Mouse (Mus musculus) embryonic facial prominence, embryonic 15.5 days (tissue): Measurements from ENCODE around the gene Psmc6. TPM values are rescaled to one million over a fixed set of nuclear protein-coding genes. Genes with fewer than 3 reads are reported as not detected.
A peak's percentile ranks its signal among the peaks of the same experiment; 100 is the strongest.

Experiments used
- ATAC-seq: fragments of 200-750 bp; cut with Nextera tagmentation; 2 replicates; pipeline ENCODE4 v1.8.0; 2017; ENCODE audit warnings: low read depth, moderate TSS enrichment; ENCODE audit not compliant: insufficient number of reproducible peaks, low FRiP score, low TSS enrichment
- H3K27ac ChIP-seq: fragments of 300-500 bp; sonication (generic); replicated peaks from 2 replicates; pipeline ENCODE4 v1.5.1; 2015; ENCODE audit warnings: mild to moderate bottlenecking, inconsistent platforms
- H3K27me3 ChIP-seq: fragments of 300-500 bp; sonication (generic); 2 replicates; pipeline ENCODE4 v1.6.1; 2015; ENCODE audit warnings: inconsistent platforms
- H3K36me3 ChIP-seq: fragments of 300-500 bp; sonication (generic); 2 replicates; pipeline ENCODE4 v1.6.1; 2015; ENCODE audit warnings: mild to moderate bottlenecking, inconsistent platforms
- H3K4me1 ChIP-seq: fragments of 300-500 bp; sonication (generic); 2 replicates; pipeline ENCODE4 v1.6.1; 2015; ENCODE audit warnings: inconsistent platforms
- H3K4me2 ChIP-seq: fragments of 300-500 bp; sonication (generic); replicated peaks from 2 replicates; pipeline ENCODE4 v1.6.1; 2015; ENCODE audit warnings: mild to moderate bottlenecking, inconsistent platforms
- H3K4me3 ChIP-seq: fragments of 300-500 bp; sonication (generic); replicated peaks from 2 replicates; pipeline ENCODE4 v1.5.1; 2015; ENCODE audit warnings: mild to moderate bottlenecking, inconsistent platforms
- H3K9ac ChIP-seq: fragments of 300-500 bp; sonication (generic); 2 replicates; pipeline ENCODE4 v1.6.1; 2015; ENCODE audit warnings: inconsistent platforms
- H3K9me3 ChIP-seq: fragments of 300-500 bp; sonication (generic); replicated peaks from 2 replicates; pipeline ENCODE4 v1.6.1; 2016; ENCODE audit warnings: inconsistent platforms
- WGBS: fragments of 180-500 bp; shearing (Covaris S2); methylation state at CpG from one replicate; pipeline ENCODE4 v1.1.7; 2015; 5-methylcytosine and 5-hydroxymethylcytosine counted together
- polyA plus RNA-seq: library from polyadenylated mRNA; unstranded; fragments of >200 nt; fragmentation: Nextera tagmentation; extraction: Ambion mirVana; gene quantifications from 2 replicates; pipeline ENCODE4 v1.2.1, GENCODE M21; 2015

Gene Psmc6
- polyA plus RNA-seq = 137 and 138 TPM in 2 replicates

DNA sequence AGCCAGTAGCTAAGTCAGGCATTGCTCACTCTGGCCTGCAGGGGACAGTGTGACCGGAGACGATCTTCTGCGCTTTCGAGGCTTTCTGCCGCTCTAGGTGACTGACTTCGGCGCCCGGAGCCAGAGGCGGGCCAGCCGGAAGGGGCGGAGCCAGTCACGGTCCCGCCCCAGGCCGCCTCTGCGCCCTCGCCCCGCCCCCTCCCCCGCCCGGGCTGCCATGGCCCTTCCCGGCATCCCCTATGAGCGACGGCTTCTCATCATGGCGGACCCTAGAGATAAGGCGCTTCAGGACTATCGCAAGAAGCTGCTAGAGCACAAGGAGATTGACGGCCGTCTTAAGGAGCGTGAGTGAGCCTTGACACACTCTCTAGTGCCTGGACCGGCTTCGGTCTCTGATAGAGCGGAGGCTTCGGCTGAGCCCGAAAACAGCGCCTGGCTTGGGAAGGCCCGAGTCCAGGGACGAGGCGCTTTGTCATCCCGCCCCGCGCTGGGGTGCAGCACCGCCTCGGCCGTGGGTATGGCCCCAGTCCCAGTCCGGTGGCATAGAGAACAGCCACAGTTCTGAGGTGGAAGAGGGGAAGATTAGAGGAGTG is at the start of gene Psmc6:
TSS of gene Psmc6 (plus strand) at position 200 of the 593 bp plus-strand sequence.
- Histone ChIP-seq H3K4me1 (peaks cover 8% of the 10 kb centered on the region; the same call in 1 of the 2 replicates), H3K4me3 (peak within 1 kb of the TSS; percentile 85), H3K27me3 (no peaks in the 10 kb centered on the region), H3K9me3 (no peaks in the 10 kb centered on the region), H3K27ac (peak within 1 kb of the TSS; percentile 90), H3K9ac (peak within 1 kb of the TSS; percentile 79), H3K4me2 (peak within 1 kb of the TSS; percentile 60), H3K36me3 (peaks cover 19% of the 10 kb centered on the region)
- peak; percentile 98 for ATAC-seq
- WGBS = under 1% methylated on average over 44 of the region's 44 CpGs

DNA sequence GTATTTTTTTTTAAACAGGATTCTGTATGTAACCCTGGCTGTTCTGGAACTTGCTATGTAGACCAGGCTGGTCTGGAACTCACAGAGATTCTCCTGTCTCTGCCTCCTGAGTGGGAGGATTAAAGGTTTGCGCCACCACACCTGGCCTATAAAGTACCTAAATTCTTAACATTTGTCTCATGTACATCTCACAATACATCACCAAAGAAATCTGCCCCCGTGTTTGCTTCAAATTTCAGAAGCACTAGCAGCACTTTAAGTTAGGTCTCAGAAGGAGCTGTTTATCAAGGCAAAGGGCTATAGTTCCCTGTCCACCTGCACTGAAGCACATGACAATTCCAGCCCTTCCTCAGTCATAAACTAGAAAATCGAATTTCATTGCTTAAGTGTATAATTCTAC is 47.5 kb upstream of the Psmc6 start:
- Histone ChIP-seq H3K4me1 (no peaks in the 10 kb centered on the region), H3K4me3 (no peak overlapping the region), H3K9me3 (no peaks in the 10 kb centered on the region), H3K27ac (no peak overlapping the region), H3K4me2 (no peak overlapping the region), H3K27me3 (no peaks in the 10 kb centered on the region), H3K9ac (no peak overlapping the region), H3K36me3 (peaks cover 5% of the 10 kb centered on the region; the same call in 1 of the 2 replicates)
- ATAC-seq = no peak
- 85% methylated on average over 3 of the region's 3 CpGs for WGBS

DNA sequence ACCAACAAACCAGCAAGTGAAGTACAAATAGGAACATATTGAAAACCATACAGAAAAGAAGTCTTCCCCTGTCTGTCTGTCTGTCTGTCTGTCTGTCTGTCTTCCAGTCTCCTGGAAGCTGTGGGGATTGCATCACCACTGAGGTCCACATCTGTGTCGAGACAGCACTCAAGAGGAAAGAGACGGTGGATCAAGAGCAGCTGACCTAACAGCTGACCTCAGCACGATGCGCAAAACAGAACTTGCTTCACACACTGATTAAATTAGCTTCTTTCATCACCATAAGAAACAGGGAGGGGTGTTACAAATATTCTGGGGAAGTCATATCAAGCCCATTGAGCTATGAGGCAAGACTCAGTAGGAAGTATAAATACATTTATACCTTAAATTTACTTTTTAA is 38.0 kb upstream of the Psmc6 start:
- H3K4me3 ChIP-seq = no peak overlapping the region
- H3K4me2 ChIP-seq = no peak overlapping the region
- no peak overlapping the region for H3K9ac ChIP-seq
- H3K9me3 ChIP-seq = no peaks in the 10 kb centered on the region
- ATAC-seq = no peak
- 55% methylated on average over 4 of the region's 4 CpGs for WGBS
- no peaks in the 10 kb centered on the region for H3K4me1 ChIP-seq
- H3K27me3 ChIP-seq = no peaks in the 10 kb centered on the region
- H3K27ac ChIP-seq = no peak overlapping the region
- peaks cover 19% of the 10 kb centered on the region for H3K36me3 ChIP-seq

DNA sequence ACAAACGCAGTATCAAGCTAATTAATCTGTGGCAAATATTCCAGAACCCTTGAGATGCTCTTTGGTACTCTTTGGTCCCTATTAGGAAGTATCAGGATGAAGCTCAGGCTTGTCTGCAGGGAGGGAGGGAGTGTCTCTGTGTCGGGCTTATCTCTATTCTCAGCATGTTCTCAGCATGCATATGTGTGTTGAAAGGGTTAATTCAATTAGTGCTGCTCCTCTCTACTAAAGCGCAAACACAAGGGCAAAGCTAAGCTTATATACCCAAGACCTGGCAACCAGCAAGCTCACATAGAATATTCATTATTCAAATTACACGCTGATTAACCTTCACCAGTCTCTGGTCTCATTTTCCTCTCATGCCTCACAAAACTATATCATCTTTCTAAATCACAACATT is 25.6 kb upstream of the Psmc6 start:
- no peak for ATAC-seq
- peaks cover 26% of the 10 kb centered on the region for H3K36me3 ChIP-seq
- no peak overlapping the region for H3K27ac ChIP-seq
- H3K4me3 ChIP-seq = no peak overlapping the region
- H3K9me3 ChIP-seq = no peaks in the 10 kb centered on the region
- no peak overlapping the region for H3K9ac ChIP-seq
- H3K4me2 ChIP-seq = no peak overlapping the region
- 62% methylated on average over 4 of the region's 4 CpGs for WGBS
- no peaks in the 10 kb centered on the region for H3K4me1 ChIP-seq
- no peaks in the 10 kb centered on the region for H3K27me3 ChIP-seq

DNA sequence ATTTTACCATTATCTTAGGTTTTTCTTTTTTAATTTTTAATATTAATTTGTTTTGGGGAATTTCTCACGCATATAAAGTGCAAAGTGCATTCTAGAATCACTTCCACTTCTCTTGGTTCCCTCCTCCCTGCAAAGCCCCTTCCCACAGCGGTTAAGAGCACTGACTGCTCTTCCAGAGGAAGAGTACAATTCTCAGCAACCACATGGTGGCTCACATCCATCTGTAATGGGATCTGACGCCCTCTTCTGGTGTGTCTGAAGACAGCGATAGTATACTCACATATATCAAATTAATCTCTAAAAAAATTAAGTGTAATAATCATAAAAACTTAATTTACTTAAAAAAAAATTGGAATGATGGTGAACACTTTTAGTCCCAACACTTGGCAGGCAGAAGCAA is 25.2 kb upstream of the Psmc6 start:
- Histone ChIP-seq H3K27me3 (no peaks in the 10 kb centered on the region), H3K27ac (no peak overlapping the region), H3K9me3 (no peaks in the 10 kb centered on the region), H3K9ac (no peak overlapping the region), H3K4me2 (no peak overlapping the region), H3K4me3 (no peak overlapping the region), H3K36me3 (peaks cover 23% of the 10 kb centered on the region), H3K4me1 (no peaks in the 10 kb centered on the region)
- ATAC-seq = no peak
- WGBS = 59% methylated on average over 4 of the region's 4 CpGs

DNA sequence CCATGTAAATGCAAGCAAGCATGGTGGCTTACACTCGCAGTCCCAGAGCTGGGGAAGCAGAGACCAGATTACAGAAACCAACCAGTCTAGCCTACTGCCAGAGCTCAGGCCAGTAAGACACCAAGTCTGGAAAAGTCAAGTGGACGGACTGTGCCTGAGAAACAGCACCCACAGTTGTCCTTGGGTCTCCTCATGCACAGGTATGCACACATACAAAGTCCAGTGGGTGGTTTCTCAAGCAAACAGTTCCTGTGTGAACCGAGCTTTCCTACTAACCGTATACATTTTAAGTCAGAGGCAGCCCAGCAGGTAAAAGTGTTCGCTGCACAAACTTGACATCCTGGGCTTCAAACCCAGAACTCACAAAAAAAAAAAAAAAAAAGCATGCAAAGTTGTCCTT is 23.7 kb upstream of the Psmc6 start:
- Histone ChIP-seq H3K4me2 (no peak overlapping the region), H3K4me3 (no peak overlapping the region), H3K9me3 (no peaks in the 10 kb centered on the region), H3K4me1 (no peaks in the 10 kb centered on the region), H3K27me3 (no peaks in the 10 kb centered on the region), H3K27ac (no peak overlapping the region), H3K9ac (no peak overlapping the region), H3K36me3 (peaks cover 12% of the 10 kb centered on the region)
- ATAC-seq = no peak
- 93% methylated on average over 5 of the region's 5 CpGs for WGBS

DNA sequence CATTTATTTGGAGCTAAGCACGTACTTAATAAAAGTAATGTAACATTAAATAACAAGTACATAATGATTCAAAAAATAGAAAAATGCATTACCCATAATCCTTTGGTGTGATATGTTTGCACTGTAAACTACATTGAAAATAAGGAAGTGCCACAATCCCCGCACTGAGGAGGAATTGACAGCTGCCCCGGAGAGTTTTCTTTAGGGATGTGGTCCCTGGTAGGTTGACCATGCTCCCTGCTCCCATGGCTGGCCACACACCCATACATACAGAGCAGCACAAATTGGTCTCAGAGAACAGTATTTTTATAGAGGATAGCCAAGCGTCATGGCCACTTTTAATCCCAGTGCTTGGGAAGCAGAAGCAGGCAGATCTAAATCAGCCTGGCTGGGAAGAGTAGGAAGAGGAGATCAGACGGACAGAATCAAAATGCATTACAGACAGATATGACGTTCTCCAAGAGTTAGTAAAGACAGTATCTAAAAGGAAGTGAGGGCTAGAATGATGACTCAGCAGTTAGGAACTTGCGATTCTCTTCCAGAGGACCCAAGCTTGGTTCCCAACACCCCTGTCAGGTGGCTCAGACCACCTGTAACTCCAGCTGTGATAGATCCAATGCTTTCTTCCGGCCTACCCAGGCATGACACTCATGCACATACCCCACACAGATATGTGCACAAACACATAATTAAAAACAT is 21.8 kb upstream of the Psmc6 start:
- no peak overlapping the region for H3K4me3 ChIP-seq
- no peak overlapping the region for H3K4me2 ChIP-seq
- no peak for ATAC-seq
- no peak overlapping the region for H3K9ac ChIP-seq
- no peak overlapping the region for H3K27ac ChIP-seq
- 92% methylated on average over 8 of the region's 8 CpGs for WGBS
- no peaks in the 10 kb centered on the region for H3K4me1 ChIP-seq
- H3K9me3 ChIP-seq = no peaks in the 10 kb centered on the region
- H3K27me3 ChIP-seq = no peaks in the 10 kb centered on the region
- peaks cover 5% of the 10 kb centered on the region; the same call in 1 of the 2 replicates for H3K36me3 ChIP-seq

DNA sequence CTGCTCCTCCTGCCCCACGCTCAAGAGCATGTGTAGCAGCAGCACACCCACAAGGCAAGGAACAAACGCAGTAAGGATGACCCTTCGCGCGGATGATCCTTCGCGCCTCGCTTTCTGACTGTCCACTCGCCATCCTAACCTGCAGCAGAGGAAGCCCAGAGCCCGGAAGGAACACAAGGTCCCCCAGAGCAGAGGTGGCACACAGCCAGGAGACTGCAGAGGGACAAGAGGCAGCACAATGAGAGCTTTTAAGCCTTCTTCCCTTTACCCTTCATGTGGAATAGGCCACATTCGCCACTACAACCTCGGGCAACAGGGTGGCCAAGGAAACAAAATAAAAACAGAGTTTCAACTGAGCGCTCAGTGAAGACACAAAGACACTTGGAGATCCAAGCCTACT is 19.9 kb upstream of the Psmc6 start:
- no peak overlapping the region for H3K4me2 ChIP-seq
- ATAC-seq = no peak
- 84% methylated on average over 13 of the region's 13 CpGs for WGBS

DNA sequence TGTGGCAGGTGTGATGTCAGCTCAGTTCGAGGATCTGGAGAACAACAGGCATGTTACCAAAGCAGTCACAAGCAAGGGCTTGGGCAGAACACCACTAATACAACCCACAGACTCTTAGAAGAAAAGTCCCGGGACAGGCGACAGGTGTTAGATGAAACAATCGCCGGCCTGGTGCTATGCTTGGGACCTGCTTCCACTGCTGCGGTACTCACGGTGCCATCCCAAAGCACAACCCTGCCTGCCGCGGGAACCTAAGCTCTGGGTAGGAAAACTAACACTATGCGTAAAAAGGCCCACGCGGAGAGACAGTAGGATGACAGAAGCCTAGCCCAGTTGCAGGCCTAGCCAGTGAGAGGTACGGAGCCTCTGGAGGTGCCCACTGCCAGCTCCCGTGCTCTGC is 19.5 kb upstream of the Psmc6 start:
- H3K27me3 ChIP-seq = no peaks in the 10 kb centered on the region
- H3K27ac ChIP-seq = no peak overlapping the region
- ATAC-seq = no peak
- H3K4me1 ChIP-seq = no peaks in the 10 kb centered on the region
- 90% methylated on average over 14 of the region's 14 CpGs for WGBS
- peaks cover 3% of the 10 kb centered on the region; the same call in 1 of the 2 replicates for H3K36me3 ChIP-seq
- no peak overlapping the region for H3K4me2 ChIP-seq
- no peaks in the 10 kb centered on the region for H3K9me3 ChIP-seq
- no peak overlapping the region for H3K9ac ChIP-seq
- H3K4me3 ChIP-seq = no peak overlapping the region

More for the DNA sequence above, 19.9 kb upstream of the Psmc6 start:
- Histone ChIP-seq H3K4me3 (no peak overlapping the region), H3K4me1 (no peaks in the 10 kb centered on the region), H3K27ac (no peak overlapping the region), H3K27me3 (no peaks in the 10 kb centered on the region), H3K9ac (no peak overlapping the region), H3K9me3 (no peaks in the 10 kb centered on the region), H3K36me3 (peaks cover 5% of the 10 kb centered on the region; the same call in 1 of the 2 replicates)

DNA sequence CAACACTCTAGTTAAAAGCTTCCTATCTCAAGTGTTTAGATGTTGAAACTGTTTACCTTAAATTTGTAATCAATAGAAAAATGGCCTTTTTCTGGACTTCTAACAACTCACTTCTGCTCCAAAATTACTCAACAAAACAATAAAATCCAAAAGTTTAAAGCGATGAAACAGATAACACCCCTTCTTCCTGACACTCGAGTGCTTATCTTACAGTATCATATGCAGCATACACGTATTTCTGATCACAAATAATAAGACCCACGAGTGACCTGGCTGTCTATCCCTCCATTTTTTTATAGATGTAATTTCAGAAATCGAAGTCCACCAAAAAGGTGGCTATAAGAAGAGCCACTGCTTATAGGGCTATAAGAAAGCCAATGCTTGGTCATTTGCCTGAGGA is 12.7 kb upstream of the Psmc6 start:
- Histone ChIP-seq H3K9ac (no peak overlapping the region), H3K27ac (no peak overlapping the region), H3K9me3 (no peaks in the 10 kb centered on the region), H3K4me2 (peak overlapping the region; percentile 67), H3K27me3 (no peaks in the 10 kb centered on the region), H3K4me1 (peaks cover 16% of the 10 kb centered on the region), H3K36me3 (no peaks in the 10 kb centered on the region), H3K4me3 (peak overlapping the region; percentile 91)
- no peak for ATAC-seq
- WGBS = 69% methylated on average over 5 of the region's 5 CpGs

DNA sequence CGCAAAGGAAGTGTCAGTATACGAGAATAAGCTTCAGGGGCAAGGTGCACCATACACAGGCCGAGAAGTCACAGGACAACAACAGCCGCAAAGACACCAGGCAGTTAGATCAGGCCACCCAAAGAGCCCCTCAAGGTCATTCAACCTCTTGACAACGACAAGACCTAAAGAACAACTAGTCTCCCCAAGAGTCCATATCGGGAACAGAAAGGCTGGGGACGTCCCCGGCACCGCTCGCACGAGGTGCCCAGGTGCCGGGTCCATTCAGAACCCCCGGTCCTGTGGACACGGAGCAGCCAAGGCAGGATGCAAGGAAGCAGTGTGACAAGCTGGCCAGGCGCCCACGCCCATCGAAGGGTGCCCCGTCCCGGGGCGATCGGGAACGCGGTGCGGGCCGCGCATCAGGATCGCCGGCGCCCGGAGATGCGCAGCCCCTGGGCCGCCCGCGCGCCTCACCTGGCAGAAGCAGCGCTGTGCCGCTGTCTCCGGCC is 11.6 kb upstream of the Psmc6 start:
- WGBS = under 1% methylated on average over 38 of the region's 38 CpGs
- ATAC-seq = peak; percentile 63; the same call in 1 of the 2 replicates
- Histone ChIP-seq H3K36me3 (no peaks in the 10 kb centered on the region), H3K4me3 (peak overlapping the region; percentile 91), H3K27me3 (no peaks in the 10 kb centered on the region), H3K4me2 (peak overlapping the region; percentile 67), H3K27ac (peak overlapping the region; percentile 92), H3K9ac (peak overlapping the region; percentile 93), H3K9me3 (no peaks in the 10 kb centered on the region), H3K4me1 (peaks cover 16% of the 10 kb centered on the region)
